Mouse (Mus musculus) hindbrain, embryonic 11.5 days (tissue): ENCODE measurements around the gene Ptpn11. TPM values are rescaled to one million over a fixed set of nuclear protein-coding genes. Genes with fewer than 3 reads are reported as not detected.
"Not testable (repeated sequence)": the region's sequence is repeated elsewhere in the genome, so short reads cannot be mapped to it uniquely, and the experiment has no call there.

Experiments
- ATAC-seq: fragments of 200-750 bp; cut with Nextera tagmentation; 2 replicates; pipeline ENCODE4 v1.8.0; 2017; ENCODE audit warnings: mild to moderate bottlenecking, moderate TSS enrichment, moderate library complexity; ENCODE audit not compliant: low FRiP score
- DNase-seq: peaks from one replicate; pipeline ENCODE4 v3.0.0-alpha.2; 2015; ENCODE audit warnings: low spot score
- H3K27ac ChIP-seq: fragments of 300-500 bp; sonication (generic); 2 replicates; pipeline ENCODE4 v1.5.1; 2014; ENCODE audit warnings: mild to moderate bottlenecking, low read depth, low read length
- H3K27me3 ChIP-seq: fragments of 300-500 bp; sonication (generic); 2 replicates; pipeline ENCODE4 v1.6.1; 2014; ENCODE audit warnings: mild to moderate bottlenecking, low read length, moderate library complexity, mixed read lengths; ENCODE audit not compliant: control insufficient read depth, insufficient read depth
- H3K36me3 ChIP-seq: fragments of 300-500 bp; sonication (generic); 2 replicates; pipeline ENCODE4 v1.6.1; 2014; ENCODE audit warnings: mild to moderate bottlenecking, low read length, moderate library complexity, mixed read lengths; ENCODE audit not compliant: control insufficient read depth, insufficient read depth
- H3K4me1 ChIP-seq: fragments of 300-500 bp; sonication (generic); replicated peaks from 2 replicates; pipeline ENCODE4 v1.6.1; 2014; ENCODE audit warnings: low read length, mixed read lengths; ENCODE audit not compliant: control insufficient read depth, insufficient read depth
- H3K4me2 ChIP-seq: fragments of 300-500 bp; sonication (generic); replicated peaks from 2 replicates; pipeline ENCODE4 v1.6.1; 2014; ENCODE audit warnings: mild to moderate bottlenecking, low read depth, low read length
- H3K4me3 ChIP-seq: fragments of 300-500 bp; sonication (generic); 2 replicates; pipeline ENCODE4 v1.5.1; 2014; ENCODE audit warnings: low read depth, low read length
- H3K9ac ChIP-seq: fragments of 300-500 bp; sonication (generic); 2 replicates; pipeline ENCODE4 v1.6.1; 2014; ENCODE audit warnings: low read depth, low read length
- H3K9me3 ChIP-seq: fragments of 300-500 bp; sonication (generic); 2 replicates; pipeline ENCODE4 v1.6.1; 2016; ENCODE audit warnings: low read length; ENCODE audit not compliant: control insufficient read depth
- WGBS: fragments of 180-500 bp; shearing (Covaris S2); extraction: QIAGEN DNeasy Blood & Tissue Kit; methylation state at CpG from one replicate; pipeline ENCODE4 v1.1.7; 2014; 5-methylcytosine and 5-hydroxymethylcytosine counted together
- polyA plus RNA-seq: library from polyadenylated mRNA; unstranded; fragments of >200 nt; fragmentation: Nextera tagmentation; extraction: Ambion mirVana; gene quantifications from 2 replicates; pipeline ENCODE4 v1.2.1, GENCODE M21; 2014

The Ptpn11 gene
- polyA plus RNA-seq, 1 experiment from 2014 or later = 32.4 TPM

DNA sequence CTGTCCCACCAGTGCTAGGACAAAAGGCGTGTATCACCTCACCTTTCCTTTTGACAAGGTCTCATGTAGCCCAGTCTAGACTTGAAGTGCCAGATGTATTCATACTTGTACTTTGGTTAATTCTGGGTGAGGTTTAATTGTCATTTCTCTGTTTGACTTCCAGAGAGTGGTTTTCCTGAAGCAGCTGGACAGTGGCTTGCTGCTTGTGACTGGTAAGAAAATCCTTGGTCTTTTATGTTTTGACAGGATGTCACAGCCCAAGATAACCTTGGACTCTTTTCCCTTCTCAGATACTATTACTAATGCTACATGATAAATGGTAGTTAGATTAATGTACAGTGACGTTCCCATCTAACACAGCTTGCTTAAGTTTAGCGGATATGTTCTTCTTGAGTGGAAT lies 15.8 kb upstream of the Ptpn11 start:
- 94% methylated on average over 3 of the region's 3 CpGs for WGBS
- no peaks in the 10 kb centered on the region for H3K9me3 ChIP-seq
- DNase-seq (no peak), ATAC-seq (no peak)
- no peak overlapping the region for H3K4me3 ChIP-seq
- H3K36me3 ChIP-seq = peaks cover 18% of the 10 kb centered on the region
- no peak overlapping the region for H3K27ac ChIP-seq
- H3K4me1 ChIP-seq = peaks cover 7% of the 10 kb centered on the region; the same call in 1 of the 2 replicates
- H3K27me3 ChIP-seq = no peaks in the 10 kb centered on the region
- no peak overlapping the region for H3K9ac ChIP-seq
- no peak overlapping the region for H3K4me2 ChIP-seq

DNA sequence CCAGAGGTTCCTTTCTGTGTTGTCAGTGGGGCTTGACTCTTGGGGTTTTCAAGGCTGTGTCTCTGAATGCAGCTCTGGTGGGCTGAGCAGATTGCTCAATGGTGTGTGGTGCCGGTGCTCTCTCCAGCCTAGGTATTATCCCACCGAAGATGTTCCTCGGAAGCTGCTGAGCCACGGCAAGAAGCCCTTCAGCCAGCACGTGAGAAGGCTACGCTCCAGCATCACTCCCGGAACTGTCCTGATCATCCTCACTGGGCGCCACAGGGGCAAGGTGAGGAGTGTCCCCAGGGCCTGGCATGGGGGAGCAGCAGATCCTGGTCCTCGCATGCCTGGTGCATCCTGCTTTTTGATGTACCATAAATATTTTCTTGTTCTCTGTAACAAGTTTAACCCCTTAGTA lies 15.3 kb upstream of the Ptpn11 start:
- H3K9ac ChIP-seq = no peak overlapping the region
- no peaks in the 10 kb centered on the region for H3K9me3 ChIP-seq
- H3K4me2 ChIP-seq = no peak overlapping the region
- H3K4me3 ChIP-seq = no peak overlapping the region
- DNase-seq = no peak
- peaks cover 15% of the 10 kb centered on the region for H3K36me3 ChIP-seq
- no peaks in the 10 kb centered on the region for H3K27me3 ChIP-seq
- ATAC-seq = no peak
- no peak overlapping the region for H3K27ac ChIP-seq
- H3K4me1 ChIP-seq = peaks cover 7% of the 10 kb centered on the region; the same call in 1 of the 2 replicates
- 89% methylated on average over 9 of the region's 9 CpGs for WGBS

DNA sequence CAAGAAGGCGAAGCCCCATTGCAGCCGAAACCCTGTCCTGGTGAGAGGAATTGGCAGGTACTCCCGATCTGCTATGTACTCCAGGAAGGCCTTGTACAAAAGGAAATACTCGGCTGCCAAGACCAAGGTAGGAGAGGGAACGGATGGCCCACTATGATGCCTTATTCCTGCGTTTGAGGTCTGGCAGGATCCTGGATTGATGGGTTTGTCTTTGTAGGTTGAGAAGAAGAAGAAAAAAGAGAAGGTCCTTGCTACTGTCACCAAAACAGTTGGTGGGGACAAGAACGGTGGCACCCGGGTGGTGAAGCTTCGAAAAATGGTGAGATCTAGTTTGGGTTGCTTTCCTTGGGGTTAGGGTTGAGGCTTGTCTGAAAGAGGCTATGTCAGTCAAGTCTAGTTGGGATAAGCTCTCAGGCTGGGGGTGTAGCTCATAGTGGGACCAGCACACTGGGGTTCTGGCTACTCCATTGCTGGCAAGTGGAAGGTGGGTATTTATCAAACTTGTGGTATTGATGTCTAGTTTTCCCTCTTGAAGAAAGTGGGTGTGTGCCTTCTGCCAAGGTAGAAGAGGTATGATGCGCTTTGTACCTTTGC lies 14.4 kb upstream of the Ptpn11 start:
- not testable (repeated sequence) for H3K4me1 ChIP-seq, DNase-seq, ATAC-seq, H3K27me3 ChIP-seq, H3K27ac ChIP-seq, H3K9me3 ChIP-seq
- Histone ChIP-seq H3K4me2 (peak overlapping the region; percentile 70; the same call in 1 of the 2 replicates), H3K9ac (peak overlapping the region; percentile 99; the same call in 1 of the 2 replicates), H3K4me3 (peak overlapping the region; percentile 98), H3K36me3 (peaks cover 10% of the 10 kb centered on the region)
- 77% methylated on average over 8 of the region's 10 CpGs for whole genome bisulfite sequencing

DNA sequence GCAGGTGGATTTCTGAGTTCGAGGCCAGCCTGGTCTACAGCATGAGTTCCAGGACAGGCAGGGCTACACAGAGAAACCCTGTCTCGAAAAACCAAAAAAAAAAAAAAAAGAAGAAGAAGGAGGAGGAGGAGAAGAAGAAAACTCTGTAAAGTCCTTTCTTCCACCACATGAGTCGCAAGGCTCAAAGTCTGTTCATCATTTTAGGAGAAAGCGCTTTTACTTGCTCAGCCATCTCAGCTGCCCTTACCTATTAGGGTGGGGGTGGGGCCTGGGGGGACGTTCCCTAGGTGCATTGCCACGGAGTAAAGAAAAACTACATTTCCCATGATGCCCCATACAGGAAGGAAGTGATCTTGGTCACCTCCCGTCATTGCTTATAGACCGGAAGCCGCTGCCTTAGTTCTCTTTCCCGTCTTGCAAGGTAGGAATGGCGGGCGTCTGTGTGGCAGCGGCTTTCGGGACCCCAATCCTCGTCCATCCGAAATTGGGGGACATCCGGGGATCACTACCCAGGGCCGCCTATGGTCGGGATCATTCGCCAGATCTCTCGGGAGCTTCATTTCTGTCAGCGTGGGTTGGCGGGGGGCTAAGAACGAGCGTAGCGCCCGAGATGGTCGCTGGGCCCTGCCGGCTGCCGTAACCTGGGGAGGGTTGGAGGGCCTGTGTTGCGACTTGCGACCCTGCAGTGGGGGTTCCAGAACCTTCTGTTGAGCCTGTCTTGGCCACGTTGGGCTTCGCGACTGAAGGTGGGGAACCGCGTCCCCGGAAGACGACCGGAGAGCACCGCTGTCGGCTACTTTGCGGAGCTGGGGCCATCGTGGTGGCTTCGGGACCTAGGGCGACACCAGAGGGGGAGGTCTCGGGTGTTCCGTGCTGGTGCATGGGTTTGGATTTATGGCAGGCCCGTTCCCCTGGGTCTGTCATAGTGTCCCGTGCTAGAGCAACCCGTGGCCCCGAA lies 13.2 kb upstream of the Ptpn11 start, which contains the start of gene Rpl6:
Gene Rpl6, plus strand, starts transcription at position 350 of the 958 bp plus-strand sequence.
- H3K9me3 ChIP-seq = no peaks in the 10 kb centered on the region
- H3K27ac ChIP-seq = peak within 1 kb of the TSS; percentile 75
- H3K36me3 ChIP-seq = peaks cover 10% of the 10 kb centered on the region
- ATAC-seq (peak; percentile 90), DNase-seq (peak; percentile 85)
- H3K4me2 ChIP-seq = peak within 1 kb of the TSS; percentile 70
- peak within 1 kb of the TSS; percentile 99 for H3K9ac ChIP-seq
- 2% methylated on average over 52 of the region's 52 CpGs for WGBS
- peaks cover 7% of the 10 kb centered on the region; the same call in 1 of the 2 replicates for H3K4me1 ChIP-seq
- no peaks in the 10 kb centered on the region for H3K27me3 ChIP-seq
- H3K4me3 ChIP-seq = peak within 1 kb of the TSS; percentile 98

DNA sequence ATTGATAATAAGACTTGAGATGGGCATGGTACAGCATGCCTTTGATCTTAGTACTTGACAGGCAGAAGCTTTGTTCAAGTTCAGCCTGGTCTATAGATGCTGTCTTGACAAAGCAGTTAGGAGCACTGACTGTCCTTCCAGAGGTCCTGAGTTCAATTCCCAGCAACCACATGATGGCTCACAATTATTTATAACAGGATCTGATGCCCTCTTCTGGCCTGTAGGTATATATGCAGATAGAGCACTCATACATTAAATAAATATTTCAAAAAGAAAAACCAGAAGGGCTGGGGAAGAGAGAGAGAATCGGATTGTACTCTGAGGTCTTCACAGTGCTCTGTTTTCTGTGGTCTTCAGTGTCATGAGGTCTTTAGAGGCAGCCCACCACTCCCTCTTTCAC lies 11.3 kb upstream of the Ptpn11 start:
- ATAC-seq (no peak), DNase-seq (no peak)
- Histone ChIP-seq H3K27ac (no peak overlapping the region), H3K36me3 (peaks cover 7% of the 10 kb centered on the region), H3K9ac (no peak overlapping the region), H3K4me1 (peaks cover 7% of the 10 kb centered on the region; the same call in 1 of the 2 replicates), H3K4me3 (no peak overlapping the region), H3K27me3 (no peaks in the 10 kb centered on the region), H3K9me3 (no peaks in the 10 kb centered on the region), H3K4me2 (no peak overlapping the region)
- WGBS = 77% methylated on average over 1 of the region's 1 CpGs

DNA sequence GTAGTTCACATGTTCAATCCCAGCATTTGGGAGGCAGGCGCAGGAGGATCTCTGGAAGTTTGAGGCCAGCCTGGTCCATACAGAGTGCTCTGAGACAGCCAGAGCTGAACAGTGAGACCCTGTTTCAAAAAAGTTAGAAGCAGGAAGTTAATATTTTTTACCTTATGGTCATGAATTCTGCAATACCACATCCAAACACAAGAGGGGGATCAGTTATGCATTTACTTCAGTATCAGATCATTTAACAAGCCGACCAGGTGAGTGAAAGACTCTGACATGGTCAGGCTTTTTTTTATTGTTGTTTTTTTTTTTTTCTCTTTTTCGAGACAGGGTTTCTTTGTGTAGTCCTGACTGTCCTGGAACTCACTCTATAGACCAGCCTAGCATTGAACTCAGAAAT lies 10.5 kb upstream of the Ptpn11 start:
- H3K9ac ChIP-seq = no peak overlapping the region
- peaks cover 4% of the 10 kb centered on the region; the same call in 1 of the 2 replicates for H3K36me3 ChIP-seq
- 64% methylated on average over 3 of the region's 3 CpGs for WGBS
- no peak overlapping the region for H3K4me2 ChIP-seq
- ATAC-seq = no peak
- no peak overlapping the region for H3K27ac ChIP-seq
- H3K27me3 ChIP-seq = no peaks in the 10 kb centered on the region
- DNase-seq = peak; percentile 59
- H3K4me3 ChIP-seq = no peak overlapping the region
- H3K4me1 ChIP-seq = peaks cover 7% of the 10 kb centered on the region; the same call in 1 of the 2 replicates
- no peaks in the 10 kb centered on the region for H3K9me3 ChIP-seq

DNA sequence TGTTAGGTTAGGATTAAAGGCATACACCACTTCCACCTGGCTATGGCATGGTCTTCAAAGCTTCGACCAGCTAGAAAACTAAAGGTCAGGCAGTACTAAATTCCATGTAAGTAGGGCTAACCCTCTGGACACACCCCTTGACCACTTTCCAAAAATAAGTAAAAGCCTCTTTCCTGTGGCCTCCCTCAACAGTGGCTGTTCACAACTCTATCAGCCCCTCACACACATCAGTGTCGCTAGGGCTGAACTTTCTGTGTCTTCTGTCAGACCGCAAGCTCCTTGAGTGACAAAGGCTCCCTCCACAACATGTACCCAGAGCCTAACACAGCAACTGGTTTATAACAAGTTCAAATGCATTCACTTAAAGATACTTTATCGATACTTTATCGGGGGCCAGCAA lies 7.2 kb upstream of the Ptpn11 start:
- Histone ChIP-seq H3K9ac (no peak overlapping the region), H3K4me1 (no peaks in the 10 kb centered on the region), H3K4me3 (no peak overlapping the region), H3K9me3 (no peaks in the 10 kb centered on the region), H3K4me2 (no peak overlapping the region), H3K27me3 (no peaks in the 10 kb centered on the region), H3K36me3 (no peaks in the 10 kb centered on the region), H3K27ac (no peak overlapping the region)
- 86% methylated on average over 5 of the region's 5 CpGs for WGBS
- ATAC-seq (no peak), DNase-seq (no peak)

DNA sequence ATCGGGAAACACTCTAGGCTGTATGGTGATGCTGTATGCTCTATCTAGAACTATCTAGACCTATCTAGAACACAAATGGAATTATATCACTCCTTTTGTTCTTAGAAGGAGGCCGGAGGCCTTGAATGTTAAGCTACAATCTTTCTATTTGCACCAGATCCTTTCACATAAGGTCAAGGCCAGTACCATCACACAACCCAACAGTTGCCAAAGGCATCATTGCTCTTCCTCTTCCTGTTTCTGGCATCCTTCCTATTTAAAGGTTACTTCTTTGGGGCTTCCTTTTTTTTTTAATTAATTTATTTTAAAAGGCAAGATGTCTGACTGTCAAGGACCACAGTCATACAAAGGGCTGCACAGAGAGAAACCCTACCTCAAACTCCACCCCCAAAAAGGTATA lies 6.1 kb upstream of the Ptpn11 start:
- H3K4me2 ChIP-seq = no peak overlapping the region
- H3K36me3 ChIP-seq = no peaks in the 10 kb centered on the region
- H3K9ac ChIP-seq = no peak overlapping the region
- H3K4me1 ChIP-seq = no peaks in the 10 kb centered on the region
- H3K27me3 ChIP-seq = no peaks in the 10 kb centered on the region
- H3K9me3 ChIP-seq = no peaks in the 10 kb centered on the region
- no peak for ATAC-seq
- no peak overlapping the region for H3K4me3 ChIP-seq
- no peak overlapping the region for H3K27ac ChIP-seq
- no peak for DNase-seq
- 93% methylated on average over 2 of the region's 2 CpGs for WGBS
